Mouse (Mus musculus) neutrophil, adult 5-6 weeks (primary cell): ENCODE results near the gene Hydin. TPM values are rescaled to one million over a fixed set of nuclear protein-coding genes. Genes with fewer than 3 reads are reported as not detected.
"Not testable (repeated sequence)": the region's sequence is repeated elsewhere in the genome, so short reads cannot be mapped to it uniquely, and the experiment has no call there.

ENCODE experiments used
- ATAC-seq: fragments of 151-379, 151-347 bp; 2 replicates; pipeline ENCODE4 v1.8.0; 2017; ENCODE audit warnings: mild to moderate bottlenecking, moderate TSS enrichment; ENCODE audit not compliant: insufficient number of reproducible peaks, poor library complexity, low FRiP score, severe bottlenecking; ENCODE audit errors: extremely low read depth
- total RNA-seq: library from RNA; stranded (forward); fragments of 200-1000 nt; gene quantifications from 2 replicates; pipeline ENCODE4 v1.2.3, GENCODE M21; 2017

Gene Hydin
- total RNA-seq, 1 experiment from 2014 or later, result 0.12 TPM

- ATAC-seq, result no peak
These were observed 57.3 kb downstream of the Hydin start for GRCm38 (mm10) chr8:110323981-110324574.

DNA sequence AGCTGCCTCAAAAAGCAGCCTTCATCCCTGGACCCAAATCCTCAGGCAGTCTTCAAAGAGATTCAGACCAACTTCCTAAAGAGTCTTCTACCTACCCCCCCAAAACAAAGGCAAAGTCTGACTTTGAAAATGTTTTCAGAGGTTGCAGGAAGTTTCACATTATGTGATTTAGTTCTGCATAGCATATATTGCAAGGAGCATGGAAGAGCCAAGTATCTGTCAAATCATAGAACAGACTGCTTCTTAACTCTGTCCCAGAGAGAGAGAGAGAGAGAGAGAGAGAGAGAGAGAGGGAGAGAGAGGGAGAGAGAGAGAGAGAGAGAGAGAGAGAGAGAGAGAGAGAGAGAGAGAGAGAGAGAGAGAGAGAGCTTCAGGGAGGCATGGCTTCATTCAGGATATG is 60.3 kb downstream of the Hydin start:
- not testable (repeated sequence) for ATAC-seq

DNA sequence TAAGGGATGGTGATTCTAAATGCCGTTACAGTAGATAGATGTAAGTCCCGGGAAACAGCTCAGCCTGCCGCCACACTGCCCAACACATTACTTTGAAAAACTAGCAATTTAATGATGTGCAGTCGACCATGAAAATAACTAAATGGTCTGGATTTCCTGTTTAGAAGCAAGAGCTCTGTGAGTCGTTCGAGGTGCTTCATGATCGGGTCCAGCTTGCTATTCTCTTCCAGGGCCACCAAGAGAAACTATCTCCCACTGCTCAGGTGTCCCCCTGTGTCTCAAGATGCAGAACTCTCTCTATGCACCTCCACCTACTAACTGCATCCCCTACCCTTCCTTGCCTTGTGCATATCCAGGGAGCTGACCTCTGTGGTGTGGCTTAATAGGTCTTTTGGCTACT is 66.6 kb downstream of the Hydin start:
- no peak for ATAC-seq

- ATAC-seq, result no peak
These were observed 72.7 kb downstream of the Hydin start for GRCm38 (mm10) chr8:110339447-110339846.

GRCm38 (mm10) chr8:110340090-110340703 is 73.4 kb downstream of the Hydin start:
- no peak for ATAC-seq

DNA sequence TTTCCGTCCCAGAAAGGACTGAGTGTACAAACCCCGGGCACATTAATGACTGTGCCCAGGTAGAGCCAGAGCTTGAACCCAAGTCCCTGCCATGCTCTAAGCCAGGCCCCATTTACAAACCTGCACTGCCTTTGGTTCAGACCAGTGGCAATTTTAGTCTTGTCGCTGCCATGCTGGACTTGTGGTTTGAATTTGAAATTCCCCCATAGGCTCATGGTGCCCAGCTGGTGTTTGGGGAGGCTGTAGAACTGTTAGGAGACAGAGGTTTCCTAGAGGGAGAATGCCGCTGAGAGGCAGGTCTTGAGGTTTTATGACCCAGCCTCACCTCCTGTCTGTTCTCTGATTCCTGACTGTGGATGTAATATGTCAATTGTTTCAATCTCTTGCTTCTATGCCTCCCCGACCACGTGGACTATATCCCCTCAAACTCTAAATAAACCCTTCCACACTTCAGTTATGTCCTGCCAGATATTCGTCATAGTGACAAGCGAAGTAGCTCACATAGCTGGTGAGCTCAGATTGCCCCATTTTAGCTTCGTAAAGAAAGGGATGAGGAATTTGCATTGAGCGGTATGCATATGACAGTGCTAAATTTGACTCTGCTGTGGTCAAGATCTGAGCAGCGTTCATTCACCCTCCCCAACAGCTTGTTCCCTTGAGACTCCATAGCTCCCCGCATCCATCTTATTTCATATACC is 79.1 kb downstream of the Hydin start:
- ATAC-seq, result no peak

- ATAC-seq, result no peak
These were observed 80.1 kb downstream of the Hydin start for GRCm38 (mm10) chr8:110346915-110347314.

DNA sequence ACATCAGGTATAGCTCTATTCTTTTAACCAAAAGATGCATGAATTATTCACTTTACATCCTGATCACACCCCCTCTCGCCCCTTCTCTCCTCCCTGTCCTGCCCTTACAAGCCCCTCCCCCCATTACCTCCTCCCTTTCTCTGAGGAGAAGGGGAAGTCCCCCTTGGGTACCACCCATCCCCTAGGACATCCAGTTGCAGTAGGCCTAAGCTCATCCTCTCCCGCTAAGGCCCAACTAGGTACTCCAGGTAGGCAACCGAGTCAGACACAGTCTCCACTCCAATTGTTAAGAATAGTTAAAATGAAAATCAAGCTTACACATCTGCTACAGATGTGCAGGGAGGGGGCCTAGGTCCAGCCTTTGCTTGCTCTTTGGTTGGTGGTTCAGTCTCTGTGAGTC is 83.9 kb downstream of the Hydin start:
- ATAC-seq, result no peak

- ATAC-seq, result no peak
These were observed 85.1 kb downstream of the Hydin start for GRCm38 (mm10) chr8:110351909-110352308.

DNA sequence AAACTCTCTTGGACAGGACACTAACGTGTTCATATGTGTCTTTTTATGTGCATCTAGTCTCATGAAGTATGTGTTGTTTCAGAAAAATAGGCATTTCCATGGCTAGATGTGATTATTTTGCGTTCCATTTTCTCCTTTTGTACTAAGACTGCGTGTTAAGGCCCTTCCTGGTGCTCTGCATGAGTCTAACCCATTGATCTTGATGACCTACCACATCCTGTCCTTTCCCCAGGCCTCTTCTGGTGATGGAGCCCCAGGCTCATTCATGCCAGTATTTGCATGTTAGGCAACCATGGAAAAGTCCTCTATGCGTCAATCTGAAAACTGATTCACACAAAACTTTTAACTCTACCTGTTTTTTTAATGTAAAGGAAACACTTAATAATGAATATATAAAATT is 96.2 kb downstream of the Hydin start:
- no peak for ATAC-seq

- no peak for ATAC-seq
These were observed 106.1 kb downstream of the Hydin start for GRCm38 (mm10) chr8:110372836-110373235.

GRCm38 (mm10) chr8:110373695-110374094 is 106.9 kb downstream of the Hydin start:
- no peak for ATAC-seq

- no peak for ATAC-seq
These were observed 116.0 kb downstream of the Hydin start for GRCm38 (mm10) chr8:110382751-110383150.

DNA sequence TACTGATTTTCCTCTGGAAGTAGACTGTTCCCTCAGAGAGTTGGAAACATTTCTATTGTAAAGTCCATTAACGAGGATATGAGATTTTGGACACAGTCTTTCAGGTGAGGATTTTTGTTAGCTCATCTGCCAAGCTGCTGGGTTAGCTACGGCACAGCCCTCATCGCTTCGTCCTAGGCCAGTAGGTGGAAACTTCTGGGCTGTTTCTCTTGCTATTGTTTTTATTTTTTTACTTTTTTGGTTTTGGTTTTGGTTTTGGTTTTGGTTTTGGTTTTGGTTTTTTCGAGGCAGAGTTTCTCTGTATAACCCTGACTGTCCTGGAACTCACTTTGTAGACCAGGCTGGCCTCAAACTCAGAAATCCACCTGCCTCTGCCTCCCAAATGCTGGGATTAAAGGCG is 117.9 kb downstream of the Hydin start:
- not testable (repeated sequence) for ATAC-seq

DNA sequence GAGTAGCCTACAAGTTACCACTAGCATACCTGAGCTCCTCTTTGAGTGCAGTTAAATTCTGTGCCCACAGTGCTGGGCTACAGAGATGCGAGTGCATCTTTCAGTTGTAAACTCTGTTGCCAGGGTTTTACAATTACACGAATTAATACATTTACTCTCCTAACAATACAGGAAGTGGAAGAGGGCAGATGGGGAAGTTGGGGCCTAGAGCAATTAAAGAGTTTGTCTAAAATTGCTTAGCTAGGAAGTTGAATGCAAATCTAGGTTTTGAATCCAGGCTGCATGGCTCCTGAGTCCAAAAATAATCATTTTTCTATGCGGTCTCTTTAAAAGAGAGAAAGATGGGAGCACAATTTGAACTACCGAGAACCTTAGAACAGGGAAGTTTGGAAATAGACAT is 128.9 kb downstream of the Hydin start:
- no peak for ATAC-seq

- ATAC-seq, result no peak
These were observed 133.8 kb downstream of the Hydin start for GRCm38 (mm10) chr8:110400536-110400935.

DNA sequence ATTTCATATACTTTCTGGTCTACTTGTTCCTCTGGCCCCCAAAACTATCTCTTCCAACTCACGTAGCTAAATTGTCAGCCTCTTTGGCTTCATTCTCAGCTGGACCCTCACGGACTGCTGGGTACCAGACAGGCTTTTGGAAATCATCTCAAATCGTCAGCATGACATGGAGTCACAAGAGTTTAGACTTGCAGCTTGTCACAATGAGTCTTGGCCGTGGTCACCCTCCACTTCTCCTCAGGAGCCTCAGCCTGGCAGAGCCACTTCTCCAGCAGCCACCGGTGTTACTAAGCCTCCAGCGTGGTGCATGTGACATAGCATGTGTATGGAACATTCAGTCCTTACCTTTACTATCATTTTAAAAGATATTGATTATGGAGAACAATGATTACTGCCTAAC is 135.5 kb downstream of the Hydin start:
- no peak for ATAC-seq

DNA sequence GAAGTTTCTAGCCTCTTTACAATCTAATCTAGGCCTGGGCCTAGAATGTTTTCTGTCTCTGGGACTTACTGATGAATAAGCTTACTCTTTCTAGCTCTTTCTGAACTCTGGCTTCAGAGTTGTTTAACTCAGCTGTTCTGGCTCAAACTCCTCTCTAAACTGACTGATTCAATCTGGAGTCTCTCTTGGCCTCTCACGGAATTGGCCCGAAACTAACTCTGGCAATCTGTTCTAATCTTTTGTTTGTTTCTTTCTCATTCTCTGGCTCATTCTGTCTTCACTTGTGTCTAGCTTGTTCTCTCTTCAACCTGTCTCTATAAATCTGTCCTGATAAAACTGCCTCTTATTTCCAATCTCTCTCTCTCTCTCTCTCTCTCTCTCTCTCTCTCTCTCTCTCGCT is 137.7 kb downstream of the Hydin start:
- no peak for ATAC-seq

GRCm38 (mm10) chr8:110415121-110415520 is 148.3 kb downstream of the Hydin start:
- no peak for ATAC-seq

DNA sequence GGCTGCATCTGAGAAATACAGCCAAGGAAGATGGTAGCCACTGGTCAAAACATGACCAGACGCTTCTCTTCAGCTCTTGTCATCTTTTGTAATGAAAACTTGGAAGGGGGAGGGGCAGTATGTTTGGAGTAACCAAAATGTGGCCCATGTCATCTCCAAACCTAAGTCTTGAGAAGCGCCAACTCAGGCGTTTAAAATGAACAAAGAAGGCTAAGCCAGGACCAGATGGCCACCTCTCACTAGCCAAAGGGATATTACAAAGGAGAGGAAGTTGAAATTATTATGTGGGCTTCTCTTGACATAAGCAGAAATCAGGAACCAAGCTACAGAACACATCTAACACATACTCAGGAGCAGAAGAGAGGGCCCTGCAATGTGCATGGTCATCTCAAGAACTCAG is 150.2 kb downstream of the Hydin start:
- no peak for ATAC-seq
